Mouse (Mus musculus) heart, embryonic 16.5 days (tissue): ENCODE measurements at regions not wholly inside any gene's neighbourhood (a gene's known extent, or its start where the extent isn't known, plus 50 kb on each side); places are given as distances from the start of the nearest gene placed in this dataset.

Source experiments
- ATAC-seq: fragments of 200-750 bp; cut with Nextera tagmentation; replicated peaks from 2 replicates; pipeline ENCODE4 v1.8.0; 2017; ENCODE audit warnings: moderate number of reproducible peaks; ENCODE audit not compliant: insufficient read depth, low FRiP score; ENCODE audit errors: extremely low read depth
- H3K27ac ChIP-seq: fragments of 300-500 bp; sonication (generic); 2 replicates; pipeline ENCODE4 v1.5.1; 2014; ENCODE audit warnings: mild to moderate bottlenecking, low read length, control low read depth, moderate library complexity
- H3K27me3 ChIP-seq: fragments of 300-500 bp; sonication (generic); 2 replicates; pipeline ENCODE4 v1.6.1; 2014; ENCODE audit warnings: low read length, mixed read lengths; ENCODE audit not compliant: control insufficient read depth, insufficient read depth
- H3K36me3 ChIP-seq: fragments of 300-500 bp; sonication (generic); 2 replicates; pipeline ENCODE4 v1.6.1; 2014; ENCODE audit not compliant: control insufficient read depth, insufficient read depth
- H3K4me1 ChIP-seq: fragments of 300-500 bp; sonication (generic); 2 replicates; pipeline ENCODE4 v1.6.1; 2014; ENCODE audit warnings: low read length, mixed read lengths; ENCODE audit not compliant: control insufficient read depth, insufficient read depth
- H3K4me2 ChIP-seq: fragments of 300-500 bp; sonication (generic); 2 replicates; pipeline ENCODE4 v1.6.1; 2014; ENCODE audit warnings: low read depth, mild to moderate bottlenecking, control low read depth, low read length
- H3K4me3 ChIP-seq: fragments of 300-500 bp; sonication (generic); 2 replicates; pipeline ENCODE4 v1.5.1; 2014; ENCODE audit warnings: mild to moderate bottlenecking, control low read depth, low read length
- H3K9ac ChIP-seq: fragments of 300-500 bp; sonication (generic); 2 replicates; pipeline ENCODE4 v1.6.1; 2014; ENCODE audit warnings: low read length, control low read depth
- H3K9me3 ChIP-seq: fragments of 300-500 bp; sonication (generic); replicated peaks from 2 replicates; pipeline ENCODE4 v1.6.1; 2016; ENCODE audit warnings: low read length; ENCODE audit not compliant: control insufficient read depth
- WGBS: fragments of 180-500 bp; shearing (Covaris S2); extraction: QIAGEN DNeasy Blood & Tissue Kit; methylation state at CpG from one replicate; pipeline ENCODE4 v1.1.7; 2014; 5-methylcytosine and 5-hydroxymethylcytosine counted together

DNA sequence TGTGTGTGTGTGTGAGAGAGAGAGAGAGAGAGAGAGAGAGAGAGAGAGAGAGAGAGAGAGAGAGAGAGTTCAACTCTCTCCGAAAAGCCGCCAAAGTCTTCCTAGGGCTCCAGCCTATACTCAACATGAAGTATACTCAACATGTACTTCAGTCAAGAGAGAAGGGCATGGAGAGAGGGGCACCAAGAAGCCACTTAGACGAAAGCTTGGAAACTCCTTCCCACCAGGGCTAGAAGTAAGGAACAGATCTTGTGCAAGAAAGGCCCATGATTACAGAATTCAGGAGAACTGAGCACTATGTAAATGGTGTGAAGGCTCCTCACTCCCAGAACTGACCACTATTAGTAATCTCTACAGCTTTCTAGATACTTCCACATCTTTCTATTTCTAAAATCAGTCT lies 467.4 kb upstream of the Hs6st1 start:
- H3K4me3 ChIP-seq: no peak overlapping the region
- H3K4me2 ChIP-seq: no peak overlapping the region
- no peak for ATAC-seq
- no peak overlapping the region for H3K9ac ChIP-seq
- 88% methylated on average over 3 of the region's 3 CpGs for WGBS
- H3K27me3 ChIP-seq: no peaks in the 10 kb centered on the region
- H3K4me1 ChIP-seq: no peaks in the 10 kb centered on the region
- H3K9me3 ChIP-seq: no peaks in the 10 kb centered on the region
- no peaks in the 10 kb centered on the region for H3K36me3 ChIP-seq
- H3K27ac ChIP-seq: no peak overlapping the region

DNA sequence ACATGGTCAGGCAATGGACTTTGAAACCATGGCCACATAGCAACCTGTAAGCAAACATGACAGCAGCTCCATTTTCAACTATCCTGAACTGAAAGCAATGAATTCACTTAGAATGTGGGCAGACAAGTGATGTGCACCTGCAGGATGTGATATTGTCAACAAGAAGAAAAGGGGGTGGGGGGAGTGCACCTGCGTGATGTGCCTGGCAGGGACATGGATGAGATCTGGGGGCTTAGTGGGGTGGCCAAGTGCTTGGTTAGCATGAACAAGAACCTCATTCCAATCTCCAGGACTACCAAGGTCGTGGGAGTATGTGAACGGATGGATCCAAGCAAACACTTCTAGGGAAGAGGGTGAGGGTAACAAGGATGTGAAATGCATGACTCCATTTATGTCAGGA lies 453.1 kb upstream of the Hs6st1 start:
- 69% methylated on average over 3 of the region's 3 CpGs for WGBS
- no peak overlapping the region for H3K9ac ChIP-seq
- ATAC-seq: no peak
- H3K27me3 ChIP-seq: no peaks in the 10 kb centered on the region
- H3K4me1 ChIP-seq: no peaks in the 10 kb centered on the region
- H3K36me3 ChIP-seq: no peaks in the 10 kb centered on the region
- no peak overlapping the region for H3K27ac ChIP-seq
- H3K4me3 ChIP-seq: no peak overlapping the region
- no peak overlapping the region for H3K4me2 ChIP-seq
- H3K9me3 ChIP-seq: no peaks in the 10 kb centered on the region

GRCm38 (mm10) chr1:35619476-35619875 lies 448.7 kb upstream of the Hs6st1 start:
- Histone ChIP-seq H3K4me2 (no peak overlapping the region), H3K9ac (no peak overlapping the region), H3K27ac (no peak overlapping the region), H3K9me3 (no peaks in the 10 kb centered on the region), H3K4me1 (no peaks in the 10 kb centered on the region), H3K4me3 (no peak overlapping the region), H3K36me3 (no peaks in the 10 kb centered on the region), H3K27me3 (no peaks in the 10 kb centered on the region)
- 55% methylated on average over 4 of the region's 4 CpGs for WGBS
- no peak for ATAC-seq

GRCm38 (mm10) chr1:35642595-35642994 lies 425.6 kb upstream of the Hs6st1 start:
- H3K4me2 ChIP-seq: no peak overlapping the region
- H3K36me3 ChIP-seq: no peaks in the 10 kb centered on the region
- H3K27me3 ChIP-seq: no peaks in the 10 kb centered on the region
- no peaks in the 10 kb centered on the region for H3K9me3 ChIP-seq
- 29% methylated on average over 7 of the region's 7 CpGs for WGBS
- no peak overlapping the region for H3K27ac ChIP-seq
- H3K4me3 ChIP-seq: no peak overlapping the region
- no peaks in the 10 kb centered on the region for H3K4me1 ChIP-seq
- no peak overlapping the region for H3K9ac ChIP-seq
- ATAC-seq: no peak

- ATAC-seq: peak; percentile 55; the same call in 1 of the 2 replicates
- 67% methylated on average over 13 of the region's 13 CpGs for WGBS
- Histone ChIP-seq H3K27me3 (no peaks in the 10 kb centered on the region), H3K9ac (no peak overlapping the region), H3K4me2 (no peak overlapping the region), H3K4me3 (no peak overlapping the region), H3K36me3 (no peaks in the 10 kb centered on the region), H3K4me1 (no peaks in the 10 kb centered on the region), H3K27ac (peak overlapping the region; percentile 55; the same call in 1 of the 2 replicates), H3K9me3 (no peaks in the 10 kb centered on the region)
Observed at GRCm38 (mm10) chr1:35653119-35653956, 414.9 kb upstream of the Hs6st1 start.

DNA sequence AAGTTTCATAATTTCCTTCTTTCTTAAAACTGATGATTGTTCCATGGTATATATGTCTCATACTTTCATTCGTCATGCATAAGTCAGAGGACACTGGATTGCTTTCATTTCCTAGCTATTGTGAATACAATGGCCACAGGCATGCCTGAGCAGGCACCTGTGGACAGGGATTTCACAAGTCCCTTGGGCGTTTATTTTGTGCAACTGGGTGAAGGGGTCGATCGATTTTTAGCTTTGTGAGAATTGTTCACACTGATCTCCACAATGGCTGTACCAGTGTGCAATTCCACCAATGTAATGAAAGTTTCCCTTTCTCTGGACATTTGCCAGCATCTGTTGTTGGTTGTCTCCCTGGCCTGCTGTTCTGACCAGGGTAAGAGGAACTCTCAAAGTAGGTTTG lies 405.2 kb upstream of the Hs6st1 start:
- no peaks in the 10 kb centered on the region for H3K27me3 ChIP-seq
- 82% methylated on average over 4 of the region's 4 CpGs for WGBS
- H3K27ac ChIP-seq: no peak overlapping the region
- H3K4me2 ChIP-seq: no peak overlapping the region
- no peak overlapping the region for H3K9ac ChIP-seq
- H3K4me3 ChIP-seq: no peak overlapping the region
- no peaks in the 10 kb centered on the region for H3K4me1 ChIP-seq
- H3K9me3 ChIP-seq: no peaks in the 10 kb centered on the region
- H3K36me3 ChIP-seq: no peaks in the 10 kb centered on the region
- ATAC-seq: no peak

GRCm38 (mm10) chr1:35673524-35673923 lies 394.7 kb upstream of the Hs6st1 start:
- no peak overlapping the region for H3K4me3 ChIP-seq
- H3K9me3 ChIP-seq: no peaks in the 10 kb centered on the region
- H3K36me3 ChIP-seq: no peaks in the 10 kb centered on the region
- no peaks in the 10 kb centered on the region for H3K4me1 ChIP-seq
- no peak overlapping the region for H3K9ac ChIP-seq
- H3K27me3 ChIP-seq: no peaks in the 10 kb centered on the region
- H3K27ac ChIP-seq: no peak overlapping the region
- ATAC-seq: no peak
- 88% methylated on average over 4 of the region's 4 CpGs for WGBS
- H3K4me2 ChIP-seq: no peak overlapping the region

GRCm38 (mm10) chr1:35673992-35674391 lies 394.2 kb upstream of the Hs6st1 start:
- Histone ChIP-seq H3K36me3 (no peaks in the 10 kb centered on the region), H3K27ac (no peak overlapping the region), H3K27me3 (no peaks in the 10 kb centered on the region), H3K4me2 (no peak overlapping the region), H3K4me3 (no peak overlapping the region), H3K9me3 (no peaks in the 10 kb centered on the region), H3K9ac (no peak overlapping the region), H3K4me1 (no peaks in the 10 kb centered on the region)
- no peak for ATAC-seq
- WGBS: 66% methylated on average over 1 of the region's 1 CpGs

GRCm38 (mm10) chr1:35682511-35682949 lies 385.7 kb upstream of the Hs6st1 start:
- no peaks in the 10 kb centered on the region for H3K27me3 ChIP-seq
- no peak overlapping the region for H3K4me2 ChIP-seq
- ATAC-seq: no peak
- H3K9ac ChIP-seq: no peak overlapping the region
- no peaks in the 10 kb centered on the region for H3K4me1 ChIP-seq
- no peak overlapping the region for H3K27ac ChIP-seq
- no peaks in the 10 kb centered on the region for H3K36me3 ChIP-seq
- WGBS: 72% methylated on average over 8 of the region's 8 CpGs
- H3K4me3 ChIP-seq: no peak overlapping the region
- no peaks in the 10 kb centered on the region for H3K9me3 ChIP-seq
